Mouse (Mus musculus): Measurements from ENCODE around the gene Iqch. TPM values are rescaled to one million over a fixed set of nuclear protein-coding genes. Genes with fewer than 3 reads are reported as not detected.
"Not testable (repeated sequence)": the region's sequence is repeated elsewhere in the genome, so short reads cannot be mapped to it uniquely, and the experiment has no call there.

The Iqch gene
- polyA plus RNA-seq, 2 experiments from 2014 or later = 0.17 TPM; not detected in 1

- no peak for ATAC-seq
These were observed 38.9 kb downstream of the Iqch start for GRCm38 (mm10) chr9:63563436-63563835.

- ATAC-seq = no peak
These were observed 40.4 kb downstream of the Iqch start for GRCm38 (mm10) chr9:63561931-63562330.

GRCm38 (mm10) chr9:63556933-63557332, 45.4 kb downstream of the Iqch start:
- no peak for ATAC-seq

- ATAC-seq = no peak
These were observed 46.0 kb downstream of the Iqch start for GRCm38 (mm10) chr9:63556316-63556715.

- no peak for ATAC-seq
These were observed 46.8 kb downstream of the Iqch start for GRCm38 (mm10) chr9:63555460-63555990.

- ATAC-seq = no peak
These were observed 48.7 kb downstream of the Iqch start for GRCm38 (mm10) chr9:63553628-63554027.

GRCm38 (mm10) chr9:63550701-63551100, 51.6 kb downstream of the Iqch start:
- ATAC-seq = not testable (repeated sequence)

GRCm38 (mm10) chr9:63548966-63549365, 53.3 kb downstream of the Iqch start:
- ATAC-seq = no peak

GRCm38 (mm10) chr9:63541926-63542325, 60.4 kb downstream of the Iqch start:
- ATAC-seq = no peak

GRCm38 (mm10) chr9:63541301-63541700, 61.0 kb downstream of the Iqch start:
- no peak for ATAC-seq

- no peak for ATAC-seq
These were observed 64.8 kb downstream of the Iqch start for GRCm38 (mm10) chr9:63537489-63537888.

- ATAC-seq = no peak
These were observed 67.3 kb downstream of the Iqch start for GRCm38 (mm10) chr9:63535042-63535441.

GRCm38 (mm10) chr9:63534371-63534780, 67.9 kb downstream of the Iqch start:
- no peak for ATAC-seq

- no peak for ATAC-seq
These were observed 69.2 kb downstream of the Iqch start for GRCm38 (mm10) chr9:63532966-63533711.

- ATAC-seq = no peak
These were observed 78.4 kb downstream of the Iqch start for GRCm38 (mm10) chr9:63523937-63524253.

- no peak for ATAC-seq
These were observed 78.9 kb downstream of the Iqch start for GRCm38 (mm10) chr9:63523251-63523936.

- ATAC-seq = no peak
These were observed 89.4 kb downstream of the Iqch start for GRCm38 (mm10) chr9:63512851-63513250.

- no peak for ATAC-seq
These were observed 91.3 kb downstream of the Iqch start for GRCm38 (mm10) chr9:63511034-63511433.

GRCm38 (mm10) chr9:63507110-63507509, 95.2 kb downstream of the Iqch start:
- ATAC-seq = no peak

GRCm38 (mm10) chr9:63503890-63504289, 98.4 kb downstream of the Iqch start:
- no peak for ATAC-seq

- no peak for ATAC-seq
These were observed 100.8 kb downstream of the Iqch start for GRCm38 (mm10) chr9:63501516-63501915.

GRCm38 (mm10) chr9:63499912-63500311, 102.4 kb downstream of the Iqch start:
- ATAC-seq = no peak

- no peak for ATAC-seq
These were observed 106.5 kb downstream of the Iqch start for GRCm38 (mm10) chr9:63495786-63496185.

- no peak for ATAC-seq
These were observed 108.5 kb downstream of the Iqch start for GRCm38 (mm10) chr9:63493746-63494145.

Measured in CD4-positive, CD25-positive, alpha-beta regulatory T cell, adult 4 months (primary cell).